8 mouse cellular contexts compared by ENCODE assay signal in the genomic region with DNA sequence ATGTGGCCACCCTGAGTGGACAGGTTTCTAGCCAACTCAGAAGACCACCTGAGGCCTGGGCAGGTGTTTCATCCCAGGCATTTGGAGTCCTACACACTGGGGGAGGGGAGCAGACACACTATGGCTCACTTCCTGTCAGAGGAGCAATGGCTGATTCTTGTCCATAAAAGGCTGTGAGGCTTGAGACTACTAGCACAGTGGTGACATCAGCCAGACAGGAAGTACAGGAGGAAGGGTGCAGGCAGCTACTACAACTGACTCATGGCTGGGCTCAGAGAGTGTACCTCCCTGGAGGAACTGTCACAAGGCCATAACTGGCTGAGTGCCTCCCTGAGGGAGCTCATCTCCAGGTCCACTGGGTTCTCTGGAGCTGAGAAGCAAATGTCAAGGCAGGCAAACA. TPM values are rescaled to one million over a fixed set of nuclear protein-coding genes. Genes with fewer than 3 reads are reported as not detected.
A peak's percentile ranks its signal among the peaks of the same experiment; 100 is the strongest.
DNase-seq lines count a peak whose midpoint lies in the region; ATAC-seq and TF ChIP-seq lines count a peak whose summit lies in the region.

No protein-coding gene starts in this region.

- peak; percentile 85 to 90 for ATAC-seq in hematopoietic stem cell, adult 5-6 weeks (replicated peaks in 1 of 2; ENCODE audit: insufficient read depth in 1 of 2, low FRiP score in 2 of 2, low TSS enrichment in 1 of 2, low read depth in 1 of 2, poor library complexity in 2 of 2, severe bottlenecking in 2 of 2)
- no peak for ATAC-seq in limb, embryonic 13.5 days (ENCODE audit: low FRiP score, low read depth)
- ATAC-seq in erythroblast, adult 5-6 weeks (replicated peaks; ENCODE audit: low FRiP score, poor library complexity, severe bottlenecking): no peak

- peak overlapping the region; percentile 1; the same call in 1 of the 2 replicates for H3K9ac ChIP-seq in MEL (ENCODE audit: control insufficient read depth, low read depth, low read length, poor library complexity, severe bottlenecking)
- no peak overlapping the region; the same call in 1 of the 2 replicates for H3K9ac ChIP-seq in limb, embryonic 13.5 days

- no peak for TF ChIP-seq EP300 in MEL (IDR thresholded peaks at IDR 0.05; ENCODE audit: low read depth in 1 of 2, low read length in 2 of 2)

- peaks cover 3% of the 10 kb centered on the region; the same call in 1 of the 2 replicates for H3K79me2 ChIP-seq in MEL (ENCODE audit: control insufficient read depth, insufficient read depth, low read length, poor library complexity)

- DNase-seq in left cerebral cortex, adult 11 months (ENCODE audit: low spot score): peak; percentile 49
- no peak for DNase-seq in left cerebral cortex, adult 18-20 months (ENCODE audit: low spot score in 2 of 2)
- DNase-seq in MEL (ENCODE audit: low read depth, low spot score): peak; percentile 83
- DNase-seq in embryo, embryonic 11 days: peak; percentile 35
- DNase-seq in naive thymus-derived CD4-positive, alpha-beta T cell, adult 2 months (ENCODE audit: low read depth): peak; percentile 92

- no peaks in the 10 kb centered on the region for H3K27me3 ChIP-seq in MEL (ENCODE audit: control insufficient read depth in 1 of 2, insufficient read depth in 2 of 2, low read length in 2 of 2)
- no peaks in the 10 kb centered on the region for H3K27me3 ChIP-seq in limb, embryonic 13.5 days

- H3K9me3 ChIP-seq in MEL (replicated peaks; ENCODE audit: insufficient read depth, low read length): no peaks in the 10 kb centered on the region
- H3K9me3 ChIP-seq in limb, embryonic 13.5 days: no peaks in the 10 kb centered on the region

- no peak overlapping the region for H3K4me3 ChIP-seq in MEL (ENCODE audit: control insufficient read depth in 1 of 2, insufficient read depth in 1 of 2, low read depth in 2 of 2, low read length in 2 of 2)
- H3K4me3 ChIP-seq in limb, embryonic 13.5 days: no peak overlapping the region

- no peak overlapping the region for H3K4me2 ChIP-seq in limb, embryonic 13.5 days (replicated peaks)

- TF ChIP-seq RAD21 in MEL (IDR thresholded peaks at IDR 0.05; ENCODE audit: low read depth, low read length): no peak

- no peak for TF ChIP-seq CTCF in MEL (IDR thresholded peaks at IDR 0.05 in 2 of 3, conservative IDR thresholded peaks at IDR 0.05 in 1 of 3; ENCODE audit: control insufficient read depth in 1 of 3, insufficient read depth in 1 of 3, low read depth in 2 of 3, low read length in 3 of 3, poor library complexity in 1 of 3, severe bottlenecking in 1 of 3)

- peaks cover 4 to 31% of the 10 kb centered on the region in 2 experiments for H3K36me3 ChIP-seq in MEL (ENCODE audit: control insufficient read depth in 1 of 2, insufficient read depth in 2 of 2, low read length in 2 of 2)
- peaks cover 54% of the 10 kb centered on the region for H3K36me3 ChIP-seq in limb, embryonic 13.5 days

- no peak for TF ChIP-seq POLR2A in MEL (IDR thresholded peaks at IDR 0.05; ENCODE audit: control insufficient read depth in 1 of 2, insufficient read depth in 1 of 2, low read depth in 1 of 2, low read length in 2 of 2, poor library complexity in 1 of 2)

- H3K4me1 ChIP-seq in MEL (ENCODE audit: control insufficient read depth in 1 of 2, insufficient read depth in 2 of 2, low read length in 2 of 2): peaks cover 11 to 21% of the 10 kb centered on the region in 2 experiments
- H3K4me1 ChIP-seq in limb, embryonic 13.5 days: peaks cover 66% of the 10 kb centered on the region

- H3K27ac ChIP-seq in MEL (ENCODE audit: control insufficient read depth, low read depth, low read length): peak overlapping the region; percentile 63
- H3K27ac ChIP-seq in limb, embryonic 13.5 days: peak overlapping the region; percentile 97

TF ChIP-seq in MEL, 35 proteins besides CTCF, POLR2A, EP300 and RAD21:
- no peak for TF ChIP-seq POLR2AphosphoS2 (IDR thresholded peaks at IDR 0.05; ENCODE audit: low read length)
- peak; percentile 18; the same call in 1 of the 2 replicates for TF ChIP-seq ETS1 (IDR thresholded peaks at IDR 0.05; ENCODE audit: low read depth, low read length)
- no peak for TF ChIP-seq MYB (IDR thresholded peaks at IDR 0.05; ENCODE audit: low read depth, low read length)
- TF ChIP-seq MAZ (IDR thresholded peaks at IDR 0.05; ENCODE audit: low read depth, low read length): no peak
- 0 out of 2 replicates have a peak, but pooled peaks have one; percentile 13 for TF ChIP-seq TBP (IDR thresholded peaks at IDR 0.05; ENCODE audit: low read depth, low read length)
- no peak for TF ChIP-seq CHD1 (IDR thresholded peaks at IDR 0.05; ENCODE audit: low read depth, low read length)

RNA-seq across cellular contexts. Expression of a gene that starts 41.5 kb away (rescaled TPM):
- 10 to 100 TPM; 74.4 to 78.9 TPM for total RNA-seq in left cerebral cortex, adult 18-20 months (2021)
- total RNA-seq in MEL (2012; rRNA removed): 59.3 and 65.1 TPM in 2 replicates
- polyA plus RNA-seq in MEL (2012; ENCODE audit: insufficient read depth in 1 of 2, insufficient read length in 2 of 2, low read depth in 1 of 2, low replicate concordance in 2 of 2, missing spikeins in 1 of 2): 100 to 1,000 TPM; 158 to 176 TPM
- total RNA-seq in hematopoietic stem cell, adult 5-6 weeks (2017): 302 and 384 TPM in 2 replicates
- 34.1 and 38.1 TPM in 2 replicates for polyA plus RNA-seq in limb, embryonic 13.5 days (2015; fragmentation: Nextera tagmentation; extraction: Ambion mirVana)
- total RNA-seq in erythroblast, adult 5-6 weeks (2015; ENCODE audit: low replicate concordance): 105 and 110 TPM in 2 replicates
- total RNA-seq in erythroblast, adult 5-6 weeks (2017; ENCODE audit: low replicate concordance): 158 and 246 TPM in 2 replicates

RNA-seq across cellular contexts. Expression of a gene that starts 43.7 kb away (rescaled TPM):
- total RNA-seq in left cerebral cortex, adult 18-20 months (2021): 1 to 10 TPM; 7.9 to 9.2 TPM
- total RNA-seq in MEL (2012; rRNA removed): 0.39 and 1.4 TPM in 2 replicates
- polyA plus RNA-seq in MEL (2012; ENCODE audit: insufficient read depth in 1 of 2, insufficient read length in 2 of 2, low read depth in 1 of 2, low replicate concordance in 2 of 2, missing spikeins in 1 of 2): under 1 TPM in 1 of 2 experiments, not detected in 1; 0.74 TPM
- 0.75 and 1.7 TPM in 2 replicates for total RNA-seq in hematopoietic stem cell, adult 5-6 weeks (2017)
- polyA plus RNA-seq in limb, embryonic 13.5 days (2015; fragmentation: Nextera tagmentation; extraction: Ambion mirVana): 0.18 TPM in 1 of 2 replicates, not detected in the other
- 44.6 and 58.5 TPM in 2 replicates for total RNA-seq in erythroblast, adult 5-6 weeks (2015; ENCODE audit: low replicate concordance)
- total RNA-seq in erythroblast, adult 5-6 weeks (2017; ENCODE audit: low replicate concordance): 77.3 and 107 TPM in 2 replicates

Comparison
In these comparisons a context has a peak if more than half of its experiments do, and no peak if none do; other contexts are left out.
1. DNase-seq: peak in left cerebral cortex, adult 11 months (single experiment), MEL (single experiment), embryo, embryonic 11 days (single experiment) and naive thymus-derived CD4-positive, alpha-beta T cell, adult 2 months (single experiment); none in left cerebral cortex, adult 18-20 months (0 of 2).
2. ATAC-seq: peak in hematopoietic stem cell, adult 5-6 weeks (2 of 2); none in limb, embryonic 13.5 days (single experiment) and erythroblast, adult 5-6 weeks (single experiment).
3. RNA of a gene that starts 43.7 kb away (total RNA-seq): 44.6 to 107 TPM in erythroblast, adult 5-6 weeks; 7.9 to 9.2 TPM in left cerebral cortex, adult 18-20 months, 0.75 to 1.7 TPM in hematopoietic stem cell, adult 5-6 weeks and 0.39 to 1.4 TPM in MEL; every median in the first group is over 4 times any median in the second.